Mouse (Mus musculus) cerebellum, adult 2 months (tissue): ENCODE measurements around the gene Syngr1.

ENCODE experiments used
- CTCF ChIP-seq: fragments of 200-500 bp; IDR thresholded peaks from 2 replicates; pipeline ENCODE4 v1.5.1; 2011; ENCODE audit warnings: low read depth, mild to moderate bottlenecking, control low read depth, low read length, moderate library complexity, borderline replicate concordance; ENCODE audit not compliant: insufficient read depth
- POLR2A ChIP-seq: fragments of 200-500 bp; IDR thresholded peaks from 2 replicates; pipeline ENCODE4 v1.6.1; 2011; ENCODE audit warnings: low read length, control low read depth, borderline replicate concordance; ENCODE audit not compliant: insufficient read depth

DNA sequence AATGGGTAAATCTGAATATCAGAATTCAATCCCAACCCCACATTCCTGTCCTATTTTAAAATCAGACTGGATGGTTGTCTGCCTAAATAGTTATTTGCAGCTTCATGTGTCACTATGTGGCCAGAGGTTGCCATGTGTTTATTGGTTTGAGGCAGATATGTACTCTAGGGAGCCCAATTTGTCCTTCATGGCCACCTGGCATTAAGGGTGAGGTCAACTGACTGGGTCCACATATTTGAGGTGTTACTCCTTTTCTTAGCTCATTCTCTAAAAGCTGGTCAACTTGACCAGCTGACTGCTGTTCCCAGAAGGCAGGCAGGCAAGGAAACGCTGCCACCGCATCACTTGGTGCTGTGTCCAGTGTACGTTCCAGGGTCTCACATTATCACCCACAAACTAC lies 11.2 kb upstream of the Syngr1 start:
- TF ChIP-seq CTCF (no peak), POLR2A (no peak)
